ENCODE assay signal across 9 mouse cellular contexts in the genomic region with DNA sequence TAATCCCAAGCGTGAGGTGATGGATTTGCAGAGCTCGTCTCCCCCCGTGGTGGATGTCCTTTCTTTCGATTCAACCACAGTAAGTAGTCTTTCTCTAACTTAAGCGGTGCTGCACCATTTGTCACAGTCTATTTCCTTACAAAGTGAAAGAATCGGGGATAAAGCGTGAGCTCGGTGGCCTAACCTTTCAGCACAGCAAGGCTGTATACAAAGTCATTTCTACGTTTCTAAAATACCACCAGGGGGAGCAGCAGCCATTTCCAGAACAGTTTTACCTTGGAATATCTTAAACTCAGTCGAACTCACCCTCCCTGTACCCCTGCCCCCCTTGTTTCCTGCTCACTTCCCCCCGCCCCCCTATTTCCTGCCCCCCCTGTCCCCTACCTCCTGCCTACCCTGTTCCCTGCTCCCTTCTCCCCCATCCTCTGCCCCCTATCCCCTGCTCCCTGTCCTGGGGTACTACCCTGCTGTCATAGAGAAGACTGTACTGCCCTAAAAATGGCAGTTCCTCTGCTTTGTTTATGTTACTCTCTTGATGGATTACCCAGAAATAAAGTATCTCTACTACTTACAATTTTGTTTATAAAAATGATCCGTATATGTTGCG. TPM values are rescaled to one million over a fixed set of nuclear protein-coding genes. Genes with fewer than 3 reads are reported as not detected.
A peak's percentile ranks its signal among the peaks of the same experiment; 100 is the strongest.
DNase-seq lines count a peak whose midpoint lies in the region; ATAC-seq and TF ChIP-seq lines count a peak whose summit lies in the region.
"Had no signal": no experiment of that assay in that cellular context is flagged by ENCODE, and none has a peak within 500 bp of the region (broad histone marks: within the 10 kb centered on the region; RNA-seq: fewer than 3 reads in every experiment).

No protein-coding gene starts in this region.

- no peak; the same call in 1 of the 2 replicates for ATAC-seq in heart, embryonic 12.5 days (ENCODE audit: insufficient number of reproducible peaks, low FRiP score)
- ATAC-seq in kidney, embryonic 16.5 days (ENCODE audit: low FRiP score, low TSS enrichment), result peak; percentile 39; the same call in 1 of the 2 replicates

- DNase-seq in left cerebral cortex, adult 2 months (ENCODE audit: extremely low spot score in 1 of 2, low spot score in 2 of 2), result peak; percentile 25 to 28
- DNase-seq in left cerebral cortex, adult 8-10 months (ENCODE audit: low spot score in 2 of 2), result no peak
- DNase-seq in brain, embryonic 18.5 days (ENCODE audit: low read depth, low spot score), result peak; percentile 28
- peak; percentile 73 for DNase-seq in splenic B cell, adult 2 months (ENCODE audit: low read depth, low spot score)
- DNase-seq in testis, postnatal 10 days (ENCODE audit: low spot score), result no peak

- no peaks in the 10 kb centered on the region for H3K9me3 ChIP-seq in heart, embryonic 12.5 days (replicated peaks)
- no peaks in the 10 kb centered on the region for H3K9me3 ChIP-seq in kidney, embryonic 16.5 days (ENCODE audit: low read length)

- no peaks in the 10 kb centered on the region; the same call in 1 of the 2 replicates for H3K36me3 ChIP-seq in heart, embryonic 12.5 days
- peaks cover 4% of the 10 kb centered on the region; the same call in 1 of the 2 replicates for H3K36me3 ChIP-seq in kidney, embryonic 16.5 days (ENCODE audit: insufficient read depth, low read length)
- H3K36me3 ChIP-seq in macrophage (ENCODE audit: inconsistent target), result peaks cover 4% of the 10 kb centered on the region; the same call in 1 of the 2 replicates
- peaks cover 4% of the 10 kb centered on the region; the same call in 1 of the 2 replicates for H3K36me3 ChIP-seq in splenic B cell, adult 2 months (ENCODE audit: control insufficient read depth, insufficient read depth, low read length, poor library complexity, severe bottlenecking)

- no peak overlapping the region for H3K4me3 ChIP-seq in left cerebral cortex, adult 2 months
- H3K4me3 ChIP-seq in heart, embryonic 12.5 days, result no peak overlapping the region
- H3K4me3 ChIP-seq in kidney, embryonic 16.5 days (ENCODE audit: low read length), result no peak overlapping the region
- H3K4me3 ChIP-seq in macrophage (ENCODE audit: inconsistent target), result no peak overlapping the region

- H3K4me1 ChIP-seq in heart, embryonic 12.5 days (replicated peaks), result peaks cover 26% of the 10 kb centered on the region
- H3K4me1 ChIP-seq in kidney, embryonic 16.5 days (ENCODE audit: insufficient read depth, low read length), result peaks cover 36% of the 10 kb centered on the region

- H3K79me2 ChIP-seq in macrophage (ENCODE audit: inconsistent target), result no peaks in the 10 kb centered on the region

- peak; percentile 65 for TF ChIP-seq CTCF in left cerebral cortex, adult 2 months (IDR thresholded peaks at IDR 0.05)

- intact Hi-C loops in left cerebral cortex, adult 2 months (cut with DNase I), result loop anchor here (1.0 to 10.0 kb wide), 6 partner anchors 77 to 454 kb away; no protein-coding TSS in a partner anchor

- no peaks in the 10 kb centered on the region for H3K27me3 ChIP-seq in heart, embryonic 12.5 days (replicated peaks)
- H3K27me3 ChIP-seq in kidney, embryonic 16.5 days (ENCODE audit: insufficient read depth, low read length), result no peaks in the 10 kb centered on the region
- no peaks in the 10 kb centered on the region for H3K27me3 ChIP-seq in splenic B cell, adult 2 months (ENCODE audit: control insufficient read depth, insufficient read depth, low read length, poor library complexity, severe bottlenecking)

- H3K9ac ChIP-seq in heart, embryonic 12.5 days, result 0 out of 2 replicates have a peak overlapping the region, but pooled peaks have one; percentile 43
- H3K9ac ChIP-seq in kidney, embryonic 16.5 days (replicated peaks; ENCODE audit: low read length), result peak overlapping the region; percentile 41

- peak overlapping the region; percentile 25; the same call in 1 of the 2 replicates for H3K4me2 ChIP-seq in heart, embryonic 12.5 days
- H3K4me2 ChIP-seq in kidney, embryonic 16.5 days (replicated peaks; ENCODE audit: low read depth, low read length), result peak overlapping the region; percentile 18; the same call in 1 of the 2 replicates

- no peak overlapping the region for H3K27ac ChIP-seq in left cerebral cortex, adult 2 months
- no peak overlapping the region for H3K27ac ChIP-seq in heart, embryonic 12.5 days (ENCODE audit: poor library complexity, severe bottlenecking)
- peak overlapping the region; percentile 89 for H3K27ac ChIP-seq in kidney, embryonic 16.5 days (ENCODE audit: low read length)
- peak overlapping the region; percentile 36 for H3K27ac ChIP-seq in macrophage

- WGBS in heart, embryonic 12.5 days, result 43% methylated on average over 13 of the region's 13 CpGs
- 30% methylated on average over 13 of the region's 13 CpGs for WGBS in kidney, embryonic 16.5 days
- WGBS in macrophage (ENCODE audit: missing documents), result 32% methylated on average over 12 of the region's 13 CpGs

RNA-seq across cellular contexts. Expression of a gene that starts 38.8 kb away (rescaled TPM):
- total RNA-seq in left cerebral cortex, adult 2 months (2021), result not detected
- total RNA-seq in left cerebral cortex, adult 8-10 months (2022), result not detected
- polyA plus RNA-seq in heart, embryonic 12.5 days (2016; fragmentation: Nextera tagmentation; extraction: Ambion mirVana), result not detected in 2 replicates
- polyA plus RNA-seq in kidney, embryonic 16.5 days (2015; fragmentation: Nextera tagmentation; extraction: Ambion mirVana), result not detected in 2 replicates
- under 1 TPM in 2 of 26 experiments, not detected in 24; 0.66 to 0.92 TPM for total RNA-seq in macrophage (2018; cell fraction: chromatin; rRNA removed)
- not detected for total RNA-seq in macrophage (2018; cell fraction: cytosol; rRNA removed)
- total RNA-seq in macrophage (2018; cell fraction: nucleus; rRNA removed), result under 1 TPM in 2 of 26 experiments, not detected in 24; 0.58 to 0.60 TPM
- polyA plus RNA-seq in macrophage (2018), result not detected in 3 replicates
- total RNA-seq: layer of hippocampus, postnatal 25 days had no signal

RNA-seq across cellular contexts. Expression of a gene that starts 57.0 kb away (rescaled TPM):
- 1 to 10 TPM; 2.3 to 2.4 TPM for total RNA-seq in left cerebral cortex, adult 2 months (2021)
- total RNA-seq in left cerebral cortex, adult 8-10 months (2022), result 1 to 10 TPM; 2.7 to 3.3 (median 2.9) TPM
- 8.4 and 8.6 TPM in 2 replicates for polyA plus RNA-seq in heart, embryonic 12.5 days (2016; fragmentation: Nextera tagmentation; extraction: Ambion mirVana)
- polyA plus RNA-seq in kidney, embryonic 16.5 days (2015; fragmentation: Nextera tagmentation; extraction: Ambion mirVana), result 12.2 and 13.2 TPM in 2 replicates
- total RNA-seq in macrophage (2018; cell fraction: chromatin; rRNA removed), result 10 to 100 TPM in 8 of 26 experiments, 1 to 10 TPM in 18; 2.3 to 21.3 (median 6.9) TPM
- 10 to 100 TPM in 22 of 26 experiments, 1 to 10 TPM in 4; 8.1 to 22.5 (median 12.6) TPM for total RNA-seq in macrophage (2018; cell fraction: cytosol; rRNA removed)
- total RNA-seq in macrophage (2018; cell fraction: nucleus; rRNA removed), result 10 to 100 TPM; 10.3 to 34.8 (median 15.7) TPM
- 12.3 to 14.2 TPM (median 13.0 TPM) in 3 replicates for polyA plus RNA-seq in macrophage (2018)

RNA-seq across cellular contexts. Expression of a gene that starts 58.1 kb away (rescaled TPM):
- 1 to 10 TPM; 5.8 to 8.4 TPM for total RNA-seq in left cerebral cortex, adult 2 months (2021)
- total RNA-seq in left cerebral cortex, adult 8-10 months (2022), result 10 to 100 TPM in 1 of 4 experiments, 1 to 10 TPM in 3; 7.6 to 13.4 (median 8.1) TPM
- polyA plus RNA-seq in heart, embryonic 12.5 days (2016; fragmentation: Nextera tagmentation; extraction: Ambion mirVana), result 11.2 and 12.0 TPM in 2 replicates
- 20.6 and 23.9 TPM in 2 replicates for polyA plus RNA-seq in kidney, embryonic 16.5 days (2015; fragmentation: Nextera tagmentation; extraction: Ambion mirVana)
- 10 to 100 TPM in 14 of 26 experiments, 1 to 10 TPM in 12; 1.6 to 21.4 (median 11.5) TPM for total RNA-seq in macrophage (2018; cell fraction: chromatin; rRNA removed)
- 10 to 100 TPM in 20 of 26 experiments, 1 to 10 TPM in 6; 8.0 to 19.3 (median 10.7) TPM for total RNA-seq in macrophage (2018; cell fraction: cytosol; rRNA removed)
- 10 to 100 TPM in 10 of 26 experiments, 1 to 10 TPM in 16; 3.4 to 18.9 (median 8.6) TPM for total RNA-seq in macrophage (2018; cell fraction: nucleus; rRNA removed)
- 12.0 to 22.8 TPM (median 12.8 TPM) in 3 replicates for polyA plus RNA-seq in macrophage (2018)

Comparison
In these comparisons a context has a peak if more than half of its experiments do, and no peak if none do; other contexts are left out.
1. DNase-seq: peak in left cerebral cortex, adult 2 months (2 of 2), brain, embryonic 18.5 days (single experiment) and splenic B cell, adult 2 months (single experiment); none in left cerebral cortex, adult 8-10 months (0 of 2) and testis, postnatal 10 days (single experiment).
2. H3K27ac ChIP-seq: peak in kidney, embryonic 16.5 days (single experiment) and macrophage (single experiment); none in left cerebral cortex, adult 2 months (single experiment) and heart, embryonic 12.5 days (single experiment).